Mouse (Mus musculus): ENCODE results near the gene Hyal2.

Gene Hyal2

GRCm38 (mm10) chr9:107615035-107615434 is 47.3 kb downstream of the Hyal2 start:
- no peak for DNase-seq

DNA sequence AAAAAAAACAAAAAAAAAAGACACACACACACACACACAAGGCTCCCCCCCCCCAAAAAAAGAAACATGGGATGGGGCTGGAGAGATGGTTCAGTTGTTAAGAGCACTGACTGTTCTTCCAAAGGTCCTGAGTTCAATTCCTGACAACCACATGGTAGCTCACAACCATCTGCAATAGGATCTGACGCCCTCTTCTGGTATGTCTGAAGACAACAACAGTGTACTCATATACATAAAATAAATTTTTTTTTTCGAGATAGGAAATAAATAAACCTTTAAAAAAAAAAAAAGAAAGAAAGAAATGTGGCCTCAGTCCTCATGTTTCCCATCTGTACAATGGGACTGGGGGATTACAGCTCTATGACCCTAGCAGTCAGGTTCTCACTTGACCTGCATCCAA is 49.7 kb downstream of the Hyal2 start:
- DNase-seq = no peak

DNA sequence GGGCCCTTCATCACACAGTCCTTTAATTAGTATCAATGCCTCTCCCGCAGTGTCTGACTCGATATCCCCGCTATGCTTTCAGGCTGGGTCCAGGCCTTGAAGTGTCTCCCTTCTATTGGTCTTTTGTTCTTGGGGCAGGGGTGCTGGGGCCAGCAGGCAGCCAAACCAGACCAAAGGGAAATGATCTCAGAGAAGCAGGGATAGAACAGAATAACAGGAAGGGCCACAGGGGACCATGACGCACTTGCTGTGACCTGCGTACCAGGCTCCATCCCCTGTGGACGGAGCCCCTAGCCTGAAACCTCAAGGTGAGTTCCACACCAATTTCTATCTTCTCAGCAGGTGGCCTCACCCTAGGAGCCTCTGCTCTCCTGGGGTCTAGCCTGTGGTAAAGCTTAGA is 50.4 kb downstream of the Hyal2 start:
- no peak for DNase-seq

- DNase-seq = no peak
Observed at GRCm38 (mm10) chr9:107618778-107619545, 51.2 kb downstream of the Hyal2 start.

GRCm38 (mm10) chr9:107619546-107619879 is 51.8 kb downstream of the Hyal2 start:
- no peak for DNase-seq

- no peak for DNase-seq
Observed at GRCm38 (mm10) chr9:107620954-107621353, 53.2 kb downstream of the Hyal2 start.

Measured in right cerebral cortex, adult 18-20 months (tissue).